Mouse (Mus musculus): ENCODE data around the gene Magix.

The Magix gene

GRCm38 (mm10) chrX:7673578-7674281 is 7.3 kb downstream of the Magix start:
- no peak for DNase-seq (ENCODE audit: low read depth)

DNA sequence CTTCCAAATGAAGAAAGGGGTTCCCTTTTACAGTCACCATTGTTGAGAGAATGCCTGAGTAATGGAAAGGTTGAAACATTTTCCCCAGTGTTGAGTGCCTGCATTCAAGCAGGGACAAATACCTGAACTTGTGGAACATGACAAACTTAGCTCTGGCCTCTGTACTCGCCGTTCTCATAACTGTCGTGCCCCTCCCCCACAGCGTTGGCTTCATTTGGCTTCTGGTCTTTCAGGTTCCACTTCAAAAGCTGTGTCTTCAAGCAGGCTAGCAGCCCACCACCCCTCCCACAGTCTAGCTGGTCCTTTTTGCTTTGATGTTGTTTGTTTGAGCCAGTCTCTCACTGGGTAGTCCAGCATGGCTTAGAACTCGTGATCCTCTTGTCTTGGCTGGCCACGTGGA is 8.3 kb downstream of the Magix start:
- no peak for DNase-seq (ENCODE audit: low read depth)

DNA sequence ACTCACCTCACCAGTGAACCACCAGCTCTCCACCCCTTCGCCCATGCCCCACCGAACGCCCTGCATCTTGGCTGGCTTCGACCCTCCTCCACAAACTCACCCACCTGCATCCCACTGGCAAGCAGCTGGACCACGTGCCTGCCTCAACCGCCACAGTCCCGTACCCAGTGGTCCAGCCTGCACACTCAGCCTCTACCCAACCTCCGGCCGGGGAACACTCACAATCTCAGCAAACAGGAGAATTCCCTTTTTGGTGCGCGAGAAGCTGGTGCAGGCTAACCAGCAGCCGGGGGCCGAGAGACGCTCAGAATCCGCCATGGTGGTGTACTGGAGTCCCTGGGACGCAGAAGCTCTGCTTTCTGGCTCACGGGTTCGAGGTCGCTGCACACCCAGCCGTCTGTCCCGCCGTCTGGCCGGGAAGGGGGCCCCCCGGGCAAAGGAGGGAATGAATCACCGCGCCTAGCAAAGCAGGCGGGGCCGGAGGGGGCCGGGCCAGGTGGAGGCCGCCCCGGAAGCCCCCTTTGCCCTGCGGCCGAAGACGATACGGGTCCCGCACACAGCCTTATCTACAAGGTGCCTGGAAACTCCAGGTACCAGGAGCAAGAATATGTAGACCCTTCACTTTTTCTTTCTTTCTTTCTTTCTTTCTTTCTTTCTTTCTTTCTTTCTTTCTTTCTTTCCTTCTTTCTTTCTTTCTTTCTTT is 10.0 kb downstream of the Magix start, which contains the start of gene Plp2:
TSS of gene Plp2 (minus strand) at position 470 of the 703 bp plus-strand sequence.
- no peak for DNase-seq (ENCODE audit: low read depth)

DNA sequence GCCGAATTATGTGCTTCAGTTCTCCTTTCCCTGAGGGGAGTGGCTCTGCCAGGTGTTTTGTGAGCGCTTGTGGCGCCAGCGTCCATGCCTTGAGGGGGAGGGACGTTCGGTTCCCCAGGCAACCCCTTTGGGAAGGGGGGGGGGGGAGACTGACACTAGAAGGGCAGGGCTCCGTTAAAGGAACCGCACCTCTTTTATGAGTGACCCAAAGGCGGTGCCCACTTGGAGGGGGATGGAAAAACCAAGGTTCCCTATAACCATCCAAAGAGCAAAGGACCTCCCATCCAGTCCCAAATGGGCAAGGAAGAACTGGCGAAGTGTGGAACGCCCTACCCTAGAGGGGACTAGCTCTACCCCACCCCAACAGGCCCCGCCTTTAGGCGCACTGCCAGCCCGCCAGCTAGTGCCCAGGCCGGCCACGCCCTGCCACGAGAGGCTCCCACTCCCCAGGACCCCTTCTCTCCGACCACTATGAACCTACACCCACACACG is 10.6 kb downstream of the Magix start:
- DNase-seq (ENCODE audit: low read depth) = no peak

DNA sequence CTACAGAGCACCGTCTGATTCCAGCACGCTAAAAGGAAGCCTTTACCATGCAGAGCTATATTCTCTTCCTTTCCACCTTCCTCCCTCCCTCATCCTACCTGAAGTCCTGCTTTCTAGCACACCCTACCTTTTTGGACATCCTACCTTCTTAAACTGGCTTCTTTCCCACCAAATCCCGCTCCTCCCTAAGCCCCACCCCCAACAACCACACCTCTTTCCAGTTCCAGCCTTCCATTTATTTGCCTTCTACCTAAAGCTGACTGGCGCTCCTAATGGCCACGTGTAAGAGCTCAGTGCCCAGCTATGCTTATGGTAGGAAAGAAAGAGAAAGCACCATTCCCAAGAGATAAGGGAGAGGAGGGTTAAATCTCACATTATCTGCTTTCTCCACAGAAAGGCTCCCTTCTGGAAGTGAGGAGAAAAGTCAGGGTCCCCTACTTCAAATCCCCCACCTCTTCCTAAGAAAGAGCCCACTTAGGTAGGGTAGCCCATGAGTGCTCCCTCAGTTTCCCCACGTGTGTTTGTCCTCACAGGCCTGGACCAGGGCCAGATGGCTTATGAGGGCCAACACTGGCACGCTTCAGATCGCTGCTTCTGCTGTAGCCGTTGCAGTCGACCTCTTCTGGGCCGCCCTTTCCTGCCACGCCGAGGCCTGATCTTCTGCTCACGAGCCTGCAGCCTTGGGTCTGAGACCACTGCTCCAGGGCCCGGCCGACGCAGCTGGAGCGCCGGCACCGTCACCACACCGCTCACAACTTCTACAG is 15.1 kb downstream of the Magix start:
- no peak for DNase-seq (ENCODE audit: low read depth)

DNA sequence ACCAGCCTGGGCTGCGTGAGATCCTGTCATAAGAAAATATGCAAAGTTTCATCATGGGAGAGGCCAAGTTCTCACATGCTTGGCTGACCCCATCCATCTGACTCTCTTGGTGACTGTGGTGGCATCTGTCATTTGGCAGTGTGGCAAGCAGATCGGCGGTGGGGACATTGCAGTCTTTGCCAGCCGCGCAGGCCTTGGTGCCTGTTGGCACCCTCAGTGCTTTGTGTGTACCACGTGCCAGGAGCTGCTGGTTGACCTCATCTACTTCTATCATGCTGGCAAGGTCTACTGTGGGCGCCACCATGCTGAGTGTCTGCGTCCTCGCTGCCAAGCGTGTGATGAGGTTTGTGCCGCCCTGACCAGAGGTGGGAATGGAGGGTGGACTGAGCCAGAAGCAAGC is 16.3 kb downstream of the Magix start:
- no peak for DNase-seq (ENCODE audit: low read depth)

- no peak for DNase-seq (ENCODE audit: low read depth)
Measured at GRCm38 (mm10) chrX:7662936-7663335, 18.1 kb downstream of the Magix start.

DNA sequence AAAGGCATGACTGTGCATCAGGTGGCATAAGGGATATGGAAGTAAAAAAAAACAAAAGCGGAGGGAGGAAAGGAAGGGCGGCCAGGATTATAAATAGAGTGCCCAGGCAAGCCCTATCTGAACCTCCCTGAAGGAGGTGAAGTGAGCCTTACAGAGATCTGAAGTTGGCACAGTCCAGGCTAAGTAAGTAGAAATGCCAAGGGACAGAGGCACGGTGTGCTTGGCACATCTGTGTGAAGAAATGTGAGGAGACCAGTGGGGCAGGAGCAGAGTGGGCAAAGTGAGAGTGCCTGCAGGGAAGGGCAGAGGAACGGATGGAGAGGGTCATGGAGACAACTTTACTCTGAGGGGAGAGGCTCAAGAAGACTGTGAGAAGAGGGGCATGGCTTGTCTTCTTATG is 20.0 kb downstream of the Magix start:
- no peak for DNase-seq (ENCODE audit: low read depth)

DNA sequence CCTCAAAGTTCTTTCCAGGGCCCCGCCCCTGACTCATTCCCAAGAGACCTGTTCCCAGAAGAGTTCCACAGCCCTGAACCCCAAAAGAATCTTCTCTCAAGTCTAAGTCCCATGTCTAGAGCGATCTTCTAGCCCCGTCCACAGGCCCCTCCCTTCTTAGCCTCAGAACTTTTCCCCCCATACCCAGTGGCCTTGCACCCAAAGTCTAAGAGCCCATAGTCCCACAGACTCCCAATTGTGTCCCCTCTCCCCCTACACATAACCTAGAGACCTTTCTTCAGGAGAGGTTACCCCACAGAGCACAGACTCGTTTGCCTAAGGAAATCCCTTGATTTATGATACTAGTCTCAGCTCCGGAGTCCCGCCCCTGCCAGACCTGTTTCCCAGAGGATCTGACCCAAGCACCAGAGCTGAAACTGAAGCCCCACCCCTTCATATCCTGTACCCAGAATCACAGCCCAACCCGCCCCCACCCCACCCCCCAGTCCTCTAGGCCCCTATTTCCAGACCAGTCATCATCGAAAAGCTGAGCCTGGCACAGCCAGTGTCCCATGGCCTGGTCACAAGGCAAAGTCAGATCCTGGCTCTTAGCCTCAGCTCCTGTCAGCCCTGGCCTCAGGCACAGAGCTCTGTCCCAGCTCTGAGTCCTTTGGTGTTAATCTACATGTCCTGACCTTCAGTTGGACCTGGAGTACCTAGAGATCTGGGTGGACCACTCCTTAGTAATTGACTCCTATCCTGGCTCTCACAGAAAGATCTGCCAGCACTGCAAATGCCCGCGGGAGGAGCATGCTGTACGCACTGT is 22.1 kb downstream of the Magix start:
- no peak for DNase-seq (ENCODE audit: low read depth)

- DNase-seq (ENCODE audit: low read depth) = no peak
Measured at GRCm38 (mm10) chrX:7658031-7658784, 22.8 kb downstream of the Magix start.

DNA sequence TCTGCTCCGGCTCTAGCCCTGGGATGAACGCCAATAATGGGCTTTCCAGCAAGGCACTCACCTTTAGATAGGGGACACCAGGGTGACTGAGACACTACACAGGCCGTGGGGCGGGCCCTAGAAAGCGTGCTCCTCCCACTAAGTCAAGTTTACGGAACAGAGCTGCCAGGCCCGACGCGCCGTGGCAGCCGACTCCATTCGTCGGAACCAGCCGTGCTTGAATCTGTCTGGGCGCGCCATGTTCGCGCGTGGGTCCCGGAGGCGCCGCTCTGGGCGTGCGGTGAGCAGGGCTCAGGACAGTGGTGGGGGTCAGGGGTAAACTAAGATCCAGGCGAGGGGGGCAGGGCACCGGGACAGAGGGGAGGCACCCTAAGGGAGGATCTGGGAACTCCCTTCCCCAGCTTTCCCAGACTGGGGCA is 23.8 kb downstream of the Magix start, which contains the start of gene Prickle3:
TSS of gene Prickle3 (plus strand) at position 40 of the 419 bp plus-strand sequence.
- DNase-seq (ENCODE audit: low read depth) = no peak

- peak; percentile 59 for DNase-seq (ENCODE audit: low read depth)
Measured at GRCm38 (mm10) chrX:7648671-7649304, 32.3 kb downstream of the Magix start.

GRCm38 (mm10) chrX:7645349-7645748 is 35.7 kb downstream of the Magix start:
- peak; percentile 69 for DNase-seq (ENCODE audit: low read depth)

- DNase-seq (ENCODE audit: low read depth) = no peak
Measured at GRCm38 (mm10) chrX:7640785-7641184, 40.3 kb downstream of the Magix start.

GRCm38 (mm10) chrX:7639536-7640325 is 41.3 kb downstream of the Magix start:
- no peak for DNase-seq (ENCODE audit: low read depth)

GRCm38 (mm10) chrX:7638401-7639091 is 42.5 kb downstream of the Magix start, which contains the start of gene Syp:
TSS of gene Syp (plus strand) at chrX:7638471.
- DNase-seq (ENCODE audit: low read depth) = peak; percentile 58

GRCm38 (mm10) chrX:7635101-7635500 is 46.0 kb downstream of the Magix start:
- no peak for DNase-seq (ENCODE audit: low read depth)

DNA sequence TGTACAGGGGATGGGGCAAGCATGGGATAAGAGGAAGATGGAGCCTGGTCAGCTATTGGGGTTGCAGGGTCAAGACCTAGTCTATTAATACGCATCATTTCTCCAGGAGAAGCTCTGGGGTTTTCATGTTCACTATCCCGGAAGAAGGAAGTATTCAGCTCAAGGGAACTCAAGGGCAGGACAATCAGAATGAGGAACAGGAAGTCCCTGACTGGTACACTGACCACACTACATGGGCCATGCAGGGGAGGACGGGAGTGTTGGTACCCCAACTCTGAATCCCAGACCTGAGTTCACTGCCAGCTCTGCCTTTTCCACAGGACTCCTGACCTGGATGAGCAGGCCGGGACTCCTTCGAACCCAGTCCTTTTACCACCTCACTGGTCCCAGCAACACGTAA is 48.5 kb downstream of the Magix start:
- no peak for DNase-seq (ENCODE audit: low read depth)

Data from c-Kit-positive CD71-negative TER-119-negative erythroid progenitor cells, embryonic 14.5 days (primary cell).